Mouse (Mus musculus) cerebellum, postnatal 4 days (tissue): ENCODE data around the gene Srp54b.
"Not testable (repeated sequence)": the region's sequence is repeated elsewhere in the genome, so short reads cannot be mapped to it uniquely, and the experiment has no call there.

Experiments used
- DNase-seq, 2 experiments: peaks; one replicate each; pipeline ENCODE4 v3.0.0; 2022; ENCODE audit warnings: low spot score in 2 of 2, mixed read lengths in 1 of 2

Gene Srp54b

DNA sequence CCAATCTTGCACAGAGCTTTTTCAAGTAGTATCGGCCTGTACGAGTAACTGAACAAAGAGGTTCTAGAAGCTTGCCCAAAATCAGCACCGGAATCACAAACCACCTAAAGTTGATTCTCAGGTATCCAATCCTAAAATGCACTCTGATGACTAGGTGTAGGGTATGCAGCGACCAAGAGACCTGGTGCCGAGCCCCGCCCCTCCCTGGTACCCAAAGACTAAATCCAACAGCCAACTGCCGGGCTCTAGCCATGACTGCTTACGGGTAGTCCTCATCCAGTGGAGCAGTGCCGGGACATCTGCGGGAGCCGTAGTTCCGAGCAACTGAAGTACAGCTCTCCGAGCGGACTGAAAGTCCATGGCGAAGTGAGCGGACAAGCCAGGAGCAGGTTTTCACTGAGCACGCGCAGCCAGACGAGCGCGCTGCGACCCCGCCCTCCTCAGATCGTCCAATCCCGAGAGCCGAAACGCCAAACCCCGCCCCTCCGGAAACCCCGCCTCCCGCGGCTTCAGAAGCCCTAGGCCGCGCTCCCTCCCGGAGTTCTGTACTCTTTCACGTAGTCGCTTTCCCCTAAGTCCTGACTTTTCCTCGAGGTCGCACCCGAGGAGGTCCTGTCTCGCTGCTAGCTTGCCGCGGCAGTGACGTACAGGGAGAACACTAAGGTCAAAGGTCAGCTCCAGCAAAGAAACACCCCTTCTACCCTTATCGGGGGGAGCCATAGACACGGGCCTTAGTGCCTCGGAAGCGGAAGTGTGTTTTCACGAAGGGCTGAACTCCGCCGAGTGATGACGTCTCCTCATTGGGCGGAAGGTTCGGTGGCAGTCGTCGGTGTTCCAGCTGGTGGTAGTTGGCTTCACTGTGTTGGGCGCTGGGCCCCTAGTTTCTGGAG, at the start of gene Srp54b:
Srp54b (plus strand) TSS at position 546 of the 890 bp plus-strand sequence.
- not testable (repeated sequence) for DNase-seq

DNA sequence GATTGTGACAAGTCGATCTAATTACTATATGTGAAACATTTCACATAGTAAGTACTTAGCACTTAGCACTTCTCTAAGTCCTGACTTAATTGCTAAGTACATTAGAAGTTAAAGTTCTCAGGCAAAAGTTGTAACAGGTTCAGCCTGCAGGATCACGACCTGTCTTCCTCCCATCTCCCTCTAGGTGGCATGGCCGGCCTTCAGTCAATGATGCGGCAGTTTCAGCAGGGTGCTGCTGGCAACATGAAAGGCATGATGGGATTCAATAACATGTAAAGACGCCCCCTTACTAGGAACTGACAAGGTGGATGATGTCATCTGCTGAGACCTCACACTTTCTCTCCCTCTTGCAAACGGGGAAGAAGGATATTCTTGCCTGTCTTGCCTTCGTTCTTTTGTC, 42.3 kb upstream of the Srp54b start:
- not testable (repeated sequence) for DNase-seq

GRCm38 (mm10) chr12:55124242-55124641, 30.7 kb upstream of the Srp54b start, which contains the start of gene Fam177a:
Gene Fam177a, plus strand, starts transcription at chr12:55124469.
- not testable (repeated sequence) for DNase-seq

DNA sequence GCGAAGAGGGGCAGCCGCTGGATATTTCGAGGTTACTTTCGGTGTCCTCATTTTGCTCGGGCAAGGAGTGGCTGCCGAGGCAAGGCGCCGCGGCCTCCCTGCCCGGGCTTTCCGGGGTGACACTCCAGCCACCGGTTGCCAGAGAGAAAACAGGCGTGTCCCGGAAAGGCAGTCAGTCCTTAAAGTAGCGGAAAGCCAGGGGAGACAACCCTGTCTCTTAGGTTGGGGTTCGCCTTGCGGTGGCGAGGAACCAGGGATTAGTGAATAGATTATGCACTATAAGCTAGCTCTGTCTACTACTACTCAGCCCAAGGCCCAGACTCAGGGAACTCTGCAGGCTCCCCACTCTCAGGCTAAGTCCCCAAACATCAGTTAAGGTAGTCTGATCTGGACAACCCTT, 30.2 kb upstream of the Srp54b start:
- DNase-seq: not testable (repeated sequence)

- not testable (repeated sequence) for DNase-seq
Observed at GRCm38 (mm10) chr12:55135540-55135939, 19.4 kb upstream of the Srp54b start.

- not testable (repeated sequence) for DNase-seq
Observed at GRCm38 (mm10) chr12:55137859-55138258, 17.0 kb upstream of the Srp54b start.

- DNase-seq: not testable (repeated sequence)
Observed at GRCm38 (mm10) chr12:55155449-55155783, 512 bp downstream of the Srp54b start.

DNA sequence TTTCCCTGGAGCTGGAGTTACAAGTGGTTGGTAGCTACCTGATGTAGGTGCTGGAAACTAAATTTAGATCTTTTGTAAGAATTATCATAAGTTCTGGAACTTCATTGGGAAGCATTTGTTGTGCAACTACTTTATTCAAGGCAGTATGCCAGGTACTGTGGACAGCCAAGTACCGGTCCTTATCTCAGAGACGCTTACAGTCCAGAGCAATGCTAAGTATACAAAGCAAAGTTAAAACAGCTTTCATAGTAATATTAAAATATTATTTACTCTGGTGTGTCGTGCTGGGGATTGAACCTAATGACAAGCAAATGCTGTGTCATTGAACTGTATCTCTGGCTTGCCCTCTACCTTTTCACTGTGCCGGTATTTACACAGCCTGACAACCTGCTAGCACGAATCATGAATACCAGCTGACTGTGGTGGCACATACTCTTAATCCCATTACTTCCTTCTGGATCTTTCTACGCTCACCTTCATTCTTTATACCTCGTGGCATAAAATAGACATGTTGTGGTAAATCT, 12.2 kb downstream of the Srp54b start:
- DNase-seq: not testable (repeated sequence)

- not testable (repeated sequence) for DNase-seq
Observed at GRCm38 (mm10) chr12:55187686-55188085, 32.8 kb downstream of the Srp54b start.

- not testable (repeated sequence) for DNase-seq
Observed at GRCm38 (mm10) chr12:55189127-55189526, 34.2 kb downstream of the Srp54b start.

DNA sequence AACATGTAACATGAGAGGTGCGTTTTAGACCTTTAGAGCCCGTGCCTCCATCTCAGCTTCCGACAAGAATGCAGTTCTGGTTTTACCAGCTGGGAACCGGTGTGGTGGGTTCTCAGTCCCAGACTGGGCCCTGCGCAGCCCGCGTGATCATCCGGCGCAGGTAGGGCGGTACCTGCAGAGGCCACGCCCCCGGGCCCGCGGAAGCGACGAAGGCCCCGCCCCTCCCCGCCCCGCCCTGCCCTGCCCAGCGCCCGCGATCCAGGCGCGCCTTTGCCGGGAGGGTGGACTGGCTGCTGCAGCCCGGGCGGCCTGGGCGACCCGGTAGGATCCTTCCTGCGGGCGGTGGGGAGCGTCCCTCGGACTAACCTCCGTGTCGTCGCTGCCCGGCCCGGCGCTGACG, 44.4 kb downstream of the Srp54b start, which contains the start of gene 1700047I17Rik2:
1700047I17Rik2 (plus strand) TSS at position 287 of the 400 bp plus-strand sequence.
- not testable (repeated sequence) for DNase-seq

DNA sequence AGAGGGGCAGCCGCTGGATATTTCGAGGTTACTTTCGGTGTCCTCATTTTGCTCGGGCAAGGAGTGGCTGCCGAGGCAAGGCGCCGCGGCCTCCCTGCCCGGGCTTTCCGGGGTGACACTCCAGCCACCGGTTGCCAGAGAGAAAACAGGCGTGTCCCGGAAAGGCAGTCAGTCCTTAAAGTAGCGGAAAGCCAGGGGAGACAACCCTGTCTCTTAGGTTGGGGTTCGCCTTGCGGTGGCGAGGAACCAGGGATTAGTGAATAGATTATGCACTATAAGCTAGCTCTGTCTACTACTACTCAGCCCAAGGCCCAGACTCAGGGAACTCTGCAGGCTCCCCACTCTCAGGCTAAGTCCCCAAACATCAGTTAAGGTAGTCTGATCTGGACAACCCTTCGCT, 44.9 kb downstream of the Srp54b start:
- DNase-seq: not testable (repeated sequence)

DNA sequence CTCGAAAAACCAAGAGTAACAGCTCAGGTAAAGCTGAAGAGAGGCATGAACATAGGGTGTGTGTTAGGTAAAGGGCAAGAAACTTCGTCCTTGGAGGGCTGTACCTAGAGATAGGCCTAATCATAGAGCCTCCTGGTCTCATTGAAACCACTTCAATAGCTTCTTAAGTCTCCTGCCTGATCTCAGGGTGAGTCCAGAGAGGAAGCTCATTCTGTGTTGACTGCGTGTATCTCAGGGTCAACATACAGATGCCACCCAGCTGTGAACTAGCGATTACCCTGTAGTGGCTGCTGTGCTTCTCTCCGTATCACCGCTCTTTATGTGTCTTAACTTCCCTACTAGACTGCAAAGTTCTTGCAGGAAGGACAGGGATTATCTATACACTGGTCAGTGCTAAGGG, 58.0 kb downstream of the Srp54b start:
- not testable (repeated sequence) for DNase-seq

DNA sequence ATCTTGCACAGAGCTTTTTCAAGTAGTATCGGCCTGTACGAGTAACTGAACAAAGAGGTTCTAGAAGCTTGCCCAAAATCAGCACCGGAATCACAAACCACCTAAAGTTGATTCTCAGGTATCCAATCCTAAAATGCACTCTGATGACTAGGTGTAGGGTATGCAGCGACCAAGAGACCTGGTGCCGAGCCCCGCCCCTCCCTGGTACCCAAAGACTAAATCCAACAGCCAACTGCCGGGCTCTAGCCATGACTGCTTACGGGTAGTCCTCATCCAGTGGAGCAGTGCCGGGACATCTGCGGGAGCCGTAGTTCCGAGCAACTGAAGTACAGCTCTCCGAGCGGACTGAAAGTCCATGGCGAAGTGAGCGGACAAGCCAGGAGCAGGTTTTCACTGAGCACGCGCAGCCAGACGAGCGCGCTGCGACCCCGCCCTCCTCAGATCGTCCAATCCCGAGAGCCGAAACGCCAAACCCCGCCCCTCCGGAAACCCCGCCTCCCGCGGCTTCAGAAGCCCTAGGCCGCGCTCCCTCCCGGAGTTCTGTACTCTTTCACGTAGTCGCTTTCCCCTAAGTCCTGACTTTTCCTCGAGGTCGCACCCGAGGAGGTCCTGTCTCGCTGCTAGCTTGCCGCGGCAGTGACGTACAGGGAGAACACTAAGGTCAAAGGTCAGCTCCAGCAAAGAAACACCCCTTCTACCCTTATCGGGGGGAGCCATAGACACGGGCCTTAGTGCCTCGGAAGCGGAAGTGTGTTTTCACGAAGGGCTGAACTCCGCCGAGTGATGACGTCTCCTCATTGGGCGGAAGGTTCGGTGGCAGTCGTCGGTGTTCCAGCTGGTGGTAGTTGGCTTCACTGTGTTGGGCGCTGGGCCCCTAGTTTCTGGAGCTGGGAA, 75.0 kb downstream of the Srp54b start, which contains the start of gene Srp54c:
Srp54c (plus strand) TSS at position 543 of the 894 bp plus-strand sequence.
- not testable (repeated sequence) for DNase-seq

DNA sequence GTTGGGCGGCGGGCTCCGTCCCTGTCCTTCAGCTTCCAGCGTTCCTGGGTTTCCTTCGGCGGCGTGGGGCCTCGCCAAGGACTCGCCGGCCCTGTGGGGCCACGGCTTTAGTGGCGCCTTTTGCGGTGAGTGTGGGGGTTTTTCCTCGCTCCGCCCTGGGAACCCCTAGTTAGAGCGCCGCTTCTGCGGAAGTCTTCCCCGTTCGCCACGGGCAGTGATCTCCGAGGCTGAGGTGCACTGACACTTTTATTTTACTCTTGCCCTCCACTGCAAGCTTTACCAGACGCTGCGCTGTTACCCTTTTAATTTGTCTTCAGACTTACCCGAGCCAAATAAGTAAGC, 75.6 kb downstream of the Srp54b start:
- not testable (repeated sequence) for DNase-seq
